Mouse (Mus musculus) MEL (cell line): ENCODE measurements around the gene Cdc42bpa. TPM values are rescaled to one million over a fixed set of nuclear protein-coding genes. Genes with fewer than 3 reads are reported as not detected.

Source experiments
- DNase-seq: peaks from one replicate; pipeline ENCODE4 v3.0.0; 2011; ENCODE audit warnings: low read depth, low spot score
- H3K27ac ChIP-seq: 2 replicates; pipeline ENCODE4 v1.5.1; 2012; ENCODE audit warnings: low read depth, mild to moderate bottlenecking, control low read depth, low read length, moderate library complexity; ENCODE audit not compliant: control insufficient read depth
- H3K27me3 ChIP-seq, 2 experiments: fragments of 150-350 bp in 1 of 2; sonication (generic) in 1 of 2; 2 replicates each; pipeline ENCODE4 v1.6.1; 2012; ENCODE audit warnings: low read length in 2 of 2, mild to moderate bottlenecking in 2 of 2, improper control_type of control experiment in 1 of 2, moderate library complexity in 1 of 2; ENCODE audit not compliant: insufficient read depth in 2 of 2, control insufficient read depth in 1 of 2
- H3K36me3 ChIP-seq, 2 experiments: 2 replicates each; pipeline ENCODE4 v1.6.1; 2012 to 2014; ENCODE audit warnings: low read length in 2 of 2, improper control_type of control experiment in 1 of 2, inconsistent platforms in 1 of 2, mild to moderate bottlenecking in 1 of 2; ENCODE audit not compliant: insufficient read depth in 2 of 2, control insufficient read depth in 1 of 2
- H3K4me1 ChIP-seq, 2 experiments: fragments of 150-350 bp in 1 of 2; sonication (generic) in 1 of 2; 2 replicates each; pipeline ENCODE4 v1.6.1; 2012; ENCODE audit warnings: low read length in 2 of 2, improper control_type of control experiment in 1 of 2, mild to moderate bottlenecking in 1 of 2; ENCODE audit not compliant: insufficient read depth in 2 of 2, control insufficient read depth in 1 of 2
- H3K4me3 ChIP-seq, 2 experiments: fragments of 150-350 bp in 1 of 2; sonication (generic) in 1 of 2; 2 replicates each; pipeline ENCODE4 v1.5.1; 2012; ENCODE audit warnings: low read depth in 2 of 2, low read length in 2 of 2, mild to moderate bottlenecking in 2 of 2, moderate library complexity in 2 of 2, control low read depth in 1 of 2, improper control_type of control experiment in 1 of 2; ENCODE audit not compliant: control insufficient read depth in 1 of 2, insufficient read depth in 1 of 2
- H3K79me2 ChIP-seq: 2 replicates; pipeline ENCODE4 v1.6.1; 2012; ENCODE audit warnings: mild to moderate bottlenecking, low read length, moderate library complexity; ENCODE audit not compliant: control insufficient read depth, poor library complexity, insufficient read depth
- H3K9ac ChIP-seq: 2 replicates; pipeline ENCODE4 v1.6.1; 2012; ENCODE audit warnings: low read depth, mild to moderate bottlenecking, control low read depth, low read length, moderate library complexity; ENCODE audit not compliant: control insufficient read depth, poor library complexity, severe bottlenecking
- H3K9me3 ChIP-seq: fragments of 150-350 bp; sonication (generic); replicated peaks from 2 replicates; pipeline ENCODE4 v1.6.1; 2012; ENCODE audit warnings: mild to moderate bottlenecking, low read length, improper control_type of control experiment, moderate library complexity; ENCODE audit not compliant: insufficient read depth
- BHLHE40 ChIP-seq: IDR thresholded peaks from 2 replicates; pipeline ENCODE4 v1.6.1; 2012; ENCODE audit warnings: low read depth, mild to moderate bottlenecking, inconsistent platforms, low read length, improper control_type of control experiment, borderline replicate concordance
- CHD1 ChIP-seq: IDR thresholded peaks from 2 replicates; pipeline ENCODE4 v1.6.1; 2012; ENCODE audit warnings: low read depth, mild to moderate bottlenecking, inconsistent platforms, low read length, improper control_type of control experiment
- ELF1 ChIP-seq: IDR thresholded peaks from 2 replicates; pipeline ENCODE4 v1.6.1; 2014; ENCODE audit warnings: low read depth, mild to moderate bottlenecking, inconsistent platforms, low read length, improper control_type of control experiment, moderate library complexity
- ETS1 ChIP-seq: IDR thresholded peaks from 2 replicates; pipeline ENCODE4 v1.6.1; 2012; ENCODE audit warnings: low read depth, mild to moderate bottlenecking, inconsistent platforms, low read length, improper control_type of control experiment, moderate library complexity
- GATA1 ChIP-seq: IDR thresholded peaks from 2 replicates; pipeline ENCODE4 v1.6.1; 2011; ENCODE audit warnings: low read depth, low read length, improper control_type of control experiment
- MXI1 ChIP-seq: IDR thresholded peaks from 2 replicates; pipeline ENCODE4 v1.6.1; 2011; ENCODE audit warnings: mild to moderate bottlenecking, low read depth, low read length, improper control_type of control experiment
- MYB ChIP-seq: IDR thresholded peaks from 2 replicates; pipeline ENCODE4 v1.6.1; 2011; ENCODE audit warnings: mild to moderate bottlenecking, low read depth, low read length, improper control_type of control experiment
- NELFE ChIP-seq: IDR thresholded peaks from 2 replicates; pipeline ENCODE4 v1.6.1; 2011; ENCODE audit warnings: low read depth, low read length, improper control_type of control experiment
- POLR2AphosphoS5 ChIP-seq: IDR thresholded peaks from 2 replicates; pipeline ENCODE4 v1.6.1; 2012; ENCODE audit warnings: low read depth, borderline replicate concordance, mild to moderate bottlenecking, inconsistent platforms, low read length, moderate library complexity, mixed read lengths
- SIN3A ChIP-seq: IDR thresholded peaks from 2 replicates; pipeline ENCODE4 v1.6.1; 2012; ENCODE audit warnings: low read length, improper control_type of control experiment, inconsistent platforms
- SMC3 ChIP-seq: IDR thresholded peaks from 2 replicates; pipeline ENCODE4 v1.6.1; 2011; ENCODE audit warnings: low read depth, low read length, improper control_type of control experiment
- ZC3H11A ChIP-seq: IDR thresholded peaks from 2 replicates; pipeline ENCODE4 v1.6.1; 2012; ENCODE audit warnings: low read depth, mild to moderate bottlenecking, inconsistent platforms, low read length, improper control_type of control experiment
- ZKSCAN1 ChIP-seq: IDR thresholded peaks from 2 replicates; pipeline ENCODE4 v1.6.1; 2012; ENCODE audit warnings: low read depth, mild to moderate bottlenecking, inconsistent platforms, low read length, improper control_type of control experiment, moderate library complexity
- polyA plus RNA-seq, 2 experiments: library from polyadenylated mRNA; stranded (reverse) in 1 of 2; unstranded in 1 of 2; fragments of >175 nt in 1 of 2; fragments of >200 nt in 1 of 2; gene quantifications; 2 replicates each; pipeline versions ENCODE4 v1.2.1 to v1.2.4; 2012; ENCODE audit warnings: low replicate concordance in 2 of 2, low read depth in 1 of 2; ENCODE audit not compliant: insufficient read length in 2 of 2, insufficient read depth in 1 of 2, missing spikeins in 1 of 2
- total RNA-seq: library from RNA; depleted of rRNA; stranded (reverse); fragments of 300-350 nt; gene quantifications from 2 replicates; pipeline ENCODE4 v1.2.3, GENCODE M21; 2012

The Cdc42bpa gene
- total and polyA plus RNA-seq, 3 experiments, result 7.7 to 14.6 TPM; not detected in 1

GRCm38 (mm10) chr1:179960882-179961698 is 818 bp downstream of the Cdc42bpa start:
- Histone ChIP-seq H3K27me3 (peaks cover 0 to 9% of the 10 kb centered on the region in 2 experiments; a peak in 2 of 4 replicates), H3K36me3 (peaks cover 0 to 16% of the 10 kb centered on the region in 2 experiments; a peak in 2 of 4 replicates), H3K9me3 (no peaks in the 10 kb centered on the region), H3K27ac (no peak overlapping the region), H3K79me2 (peaks cover 28% of the 10 kb centered on the region), H3K9ac (peak overlapping the region; percentile 47), H3K4me1 (peaks cover 5 to 7% of the 10 kb centered on the region in 2 experiments; a peak in 3 of 4 replicates), H3K4me3 (peak overlapping the region; percentile 69 to 87)
- TF ChIP-seq MXI1 (peak; percentile 81), SIN3A (peak; percentile 93), MYB (0 out of 2 replicates have a peak, but pooled peaks have one; percentile 49), ELF1 (no peak), NELFE (no peak), CHD1 (peak; percentile 86; the same call in 1 of the 2 replicates), ETS1 (0 out of 2 replicates have a peak, but pooled peaks have one; percentile 16)
- DNase-seq, result peak; percentile 65

- H3K36me3 ChIP-seq, result peaks cover 0 to 16% of the 10 kb centered on the region in 2 experiments; a peak in 2 of 4 replicates
- peaks cover 5 to 7% of the 10 kb centered on the region in 2 experiments; a peak in 3 of 4 replicates for H3K4me1 ChIP-seq
- H3K4me3 ChIP-seq, result peak overlapping the region; percentile 69 to 87
- H3K27me3 ChIP-seq, result peaks cover 0 to 9% of the 10 kb centered on the region in 2 experiments; a peak in 2 of 4 replicates
- TF ChIP-seq GATA1 (no peak), BHLHE40 (peak; percentile 25; the same call in 1 of the 2 replicates), MXI1 (no peak)
- H3K9me3 ChIP-seq, result no peaks in the 10 kb centered on the region
- DNase-seq, result peak; percentile 29
- H3K27ac ChIP-seq, result no peak overlapping the region
- H3K9ac ChIP-seq, result peak overlapping the region; percentile 37
- H3K79me2 ChIP-seq, result peaks cover 28% of the 10 kb centered on the region
These were observed 1.5 kb downstream of the Cdc42bpa start for GRCm38 (mm10) chr1:179961777-179962176.

GRCm38 (mm10) chr1:179969776-179970428 is 9.6 kb downstream of the Cdc42bpa start:
- Histone ChIP-seq H3K4me3 (no peak overlapping the region), H3K9ac (no peak overlapping the region), H3K79me2 (peaks cover 8% of the 10 kb centered on the region; the same call in 1 of the 2 replicates), H3K27me3 (no peaks in the 10 kb centered on the region), H3K27ac (no peak overlapping the region), H3K4me1 (peaks cover 0 to 3% of the 10 kb centered on the region in 2 experiments; a peak in 2 of 4 replicates), H3K9me3 (no peaks in the 10 kb centered on the region), H3K36me3 (peaks cover 0 to 3% of the 10 kb centered on the region in 2 experiments; a peak in 2 of 4 replicates)
- TF ChIP-seq ZC3H11A, result no peak
- TF ChIP-seq POLR2AphosphoS5, result no peak
- TF ChIP-seq SMC3, result no peak
- TF ChIP-seq ZKSCAN1, result no peak
- DNase-seq, result no peak
